Mouse (Mus musculus): ENCODE data around the gene Pde4dip. TPM values are rescaled to one million over a fixed set of nuclear protein-coding genes. Genes with fewer than 3 reads are reported as not detected.

Gene Pde4dip
- polyA plus RNA-seq, 1 experiment from 2014 or later: 18.0 TPM

- no peak for TF ChIP-seq CTCF (IDR thresholded peaks at IDR 0.05; ENCODE audit: low read depth)
- peak within 1 kb of the TSS; percentile 90 for H3K4me2 ChIP-seq (ENCODE audit: low read length)
- peak within 1 kb of the TSS; percentile 36; the same call in 1 of the 2 replicates for H3K27ac ChIP-seq
- no peaks in the 10 kb centered on the region for H3K27me3 ChIP-seq (ENCODE audit: insufficient read depth, low read length)
- no peaks in the 10 kb centered on the region for H3K9me3 ChIP-seq (replicated peaks; ENCODE audit: low read length)
- H3K36me3 ChIP-seq (ENCODE audit: insufficient read depth, low read length): no peaks in the 10 kb centered on the region
- ATAC-seq (replicated peaks; ENCODE audit: low FRiP score, low read depth) (peak; percentile 93), DNase-seq (ENCODE audit: low spot score) (peak; percentile 99)
- H3K4me3 ChIP-seq (replicated peaks; ENCODE audit: low read depth, low read length): peak within 1 kb of the TSS; percentile 91
- H3K4me1 ChIP-seq (replicated peaks; ENCODE audit: insufficient read depth, low read length): 0 out of 2 replicates have a peak, but pooled peaks cover 10% of the 10 kb centered on the region
- H3K9ac ChIP-seq (ENCODE audit: low read depth, low read length): peak within 1 kb of the TSS; percentile 70
- 2% methylated on average over 49 of the region's 51 CpGs for WGBS
These were observed 230.7 kb downstream of the Pde4dip start, which contains the start of gene Prkab2 for GRCm38 (mm10) chr3:97657655-97658411. Gene Prkab2 (plus strand): TSS chr3:97658193.

GRCm38 (mm10) chr3:97654901-97655300 is 233.6 kb downstream of the Pde4dip start:
- no peaks in the 10 kb centered on the region for H3K27me3 ChIP-seq (ENCODE audit: insufficient read depth, low read length)
- 0 out of 2 replicates have a peak, but pooled peaks cover 10% of the 10 kb centered on the region for H3K4me1 ChIP-seq (replicated peaks; ENCODE audit: insufficient read depth, low read length)
- H3K9ac ChIP-seq (ENCODE audit: low read depth, low read length): no peak overlapping the region
- no peak overlapping the region for H3K4me2 ChIP-seq (ENCODE audit: low read length)
- no peak for ATAC-seq (replicated peaks; ENCODE audit: low FRiP score, low read depth)
- WGBS: 86% methylated on average over 8 of the region's 8 CpGs
- H3K9me3 ChIP-seq (replicated peaks; ENCODE audit: low read length): no peaks in the 10 kb centered on the region
- H3K36me3 ChIP-seq (ENCODE audit: insufficient read depth, low read length): no peaks in the 10 kb centered on the region
- H3K4me3 ChIP-seq (replicated peaks; ENCODE audit: low read depth, low read length): no peak overlapping the region
- peak; percentile 53; the same call in 1 of the 2 replicates for TF ChIP-seq CTCF (IDR thresholded peaks at IDR 0.05; ENCODE audit: low read depth)
- DNase-seq (ENCODE audit: low spot score): no peak
- H3K27ac ChIP-seq: no peak overlapping the region

- no peak overlapping the region for H3K4me2 ChIP-seq (ENCODE audit: low read length)
- no peak for ATAC-seq (replicated peaks; ENCODE audit: low FRiP score, low read depth)
- no peaks in the 10 kb centered on the region for H3K9me3 ChIP-seq (replicated peaks; ENCODE audit: low read length)
- H3K4me1 ChIP-seq (replicated peaks; ENCODE audit: insufficient read depth, low read length): 0 out of 2 replicates have a peak, but pooled peaks cover 4% of the 10 kb centered on the region
- no peak for TF ChIP-seq CTCF (IDR thresholded peaks at IDR 0.05; ENCODE audit: low read depth)
- no peaks in the 10 kb centered on the region for H3K36me3 ChIP-seq (ENCODE audit: insufficient read depth, low read length)
- WGBS: 94% methylated on average over 5 of the region's 5 CpGs
- H3K4me3 ChIP-seq (replicated peaks; ENCODE audit: low read depth, low read length): no peak overlapping the region
- no peak for DNase-seq (ENCODE audit: low spot score)
- no peak overlapping the region for H3K27ac ChIP-seq
- H3K9ac ChIP-seq (ENCODE audit: low read depth, low read length): no peak overlapping the region
- no peaks in the 10 kb centered on the region for H3K27me3 ChIP-seq (ENCODE audit: insufficient read depth, low read length)
These were observed 234.7 kb downstream of the Pde4dip start for GRCm38 (mm10) chr3:97653781-97654180.

- Histone ChIP-seq H3K4me2 (ENCODE audit: low read length) (no peak overlapping the region), H3K9ac (ENCODE audit: low read depth, low read length) (no peak overlapping the region), H3K27me3 (ENCODE audit: insufficient read depth, low read length) (no peaks in the 10 kb centered on the region), H3K27ac (no peak overlapping the region), H3K9me3 (replicated peaks; ENCODE audit: low read length) (no peaks in the 10 kb centered on the region), H3K4me3 (replicated peaks; ENCODE audit: low read depth, low read length) (no peak overlapping the region), H3K4me1 (replicated peaks; ENCODE audit: insufficient read depth, low read length) (no peaks in the 10 kb centered on the region), H3K36me3 (ENCODE audit: insufficient read depth, low read length) (no peaks in the 10 kb centered on the region)
- WGBS: 80% methylated on average over 10 of the region's 10 CpGs
- no peak for DNase-seq (ENCODE audit: low spot score)
- ATAC-seq (replicated peaks; ENCODE audit: low FRiP score, low read depth): no peak
- no peak for TF ChIP-seq CTCF (IDR thresholded peaks at IDR 0.05; ENCODE audit: low read depth)
These were observed 236.9 kb downstream of the Pde4dip start for GRCm38 (mm10) chr3:97651604-97652003.

- no peak overlapping the region for H3K9ac ChIP-seq (ENCODE audit: low read depth, low read length)
- TF ChIP-seq CTCF (IDR thresholded peaks at IDR 0.05; ENCODE audit: low read depth): no peak
- no peak overlapping the region for H3K4me3 ChIP-seq (replicated peaks; ENCODE audit: low read depth, low read length)
- 59% methylated on average over 6 of the region's 6 CpGs for WGBS
- no peak overlapping the region for H3K27ac ChIP-seq
- H3K36me3 ChIP-seq (ENCODE audit: insufficient read depth, low read length): no peaks in the 10 kb centered on the region
- no peaks in the 10 kb centered on the region for H3K9me3 ChIP-seq (replicated peaks; ENCODE audit: low read length)
- H3K27me3 ChIP-seq (ENCODE audit: insufficient read depth, low read length): no peaks in the 10 kb centered on the region
- no peaks in the 10 kb centered on the region for H3K4me1 ChIP-seq (replicated peaks; ENCODE audit: insufficient read depth, low read length)
- H3K4me2 ChIP-seq (ENCODE audit: low read length): no peak overlapping the region
- no peak for DNase-seq (ENCODE audit: low spot score)
- ATAC-seq (replicated peaks; ENCODE audit: low FRiP score, low read depth): no peak
These were observed 239.0 kb downstream of the Pde4dip start for GRCm38 (mm10) chr3:97649469-97649868.

- ATAC-seq (replicated peaks; ENCODE audit: low FRiP score, low read depth) (no peak), DNase-seq (ENCODE audit: low spot score) (peak; percentile 65)
- Histone ChIP-seq H3K9ac (ENCODE audit: low read depth, low read length) (no peak overlapping the region), H3K4me2 (ENCODE audit: low read length) (no peak overlapping the region), H3K36me3 (ENCODE audit: insufficient read depth, low read length) (no peaks in the 10 kb centered on the region), H3K27me3 (ENCODE audit: insufficient read depth, low read length) (no peaks in the 10 kb centered on the region), H3K9me3 (replicated peaks; ENCODE audit: low read length) (no peaks in the 10 kb centered on the region), H3K4me3 (replicated peaks; ENCODE audit: low read depth, low read length) (no peak overlapping the region), H3K27ac (no peak overlapping the region), H3K4me1 (replicated peaks; ENCODE audit: insufficient read depth, low read length) (no peaks in the 10 kb centered on the region)
- no peak for TF ChIP-seq CTCF (IDR thresholded peaks at IDR 0.05; ENCODE audit: low read depth)
- 16% methylated on average over 3 of the region's 3 CpGs for WGBS
These were observed 239.5 kb downstream of the Pde4dip start for GRCm38 (mm10) chr3:97649022-97649421.
